Comparison of ENCODE assay signal across 17 mouse cellular contexts in genomic region chrX:10518510-10518909, GRCm38 (mm10). TPM values are rescaled to one million over a fixed set of nuclear protein-coding genes. Genes with fewer than 3 reads are reported as not detected.
DNase-seq lines count a peak whose midpoint lies in the region; ATAC-seq and TF ChIP-seq lines count a peak whose summit lies in the region.
"Had no signal": no experiment of that assay in that cellular context is flagged by ENCODE, and none has a peak within 500 bp of the region (broad histone marks: within the 10 kb centered on the region; RNA-seq: fewer than 3 reads in every experiment).

No protein-coding gene starts in this region.

- no peak overlapping the region for H3K4me3 ChIP-seq in forebrain, embryonic 14.5 days (ENCODE audit: low read depth, low read length)
- H3K4me3 ChIP-seq in forebrain, embryonic 11.5 days (ENCODE audit: low read depth, low read length), result no peak overlapping the region
- no peak overlapping the region for H3K4me3 ChIP-seq in heart, embryonic 16.5 days (ENCODE audit: low read length)
- H3K4me3 ChIP-seq in layer of hippocampus, adult 2 months, result no peak overlapping the region
- H3K4me3 ChIP-seq: embryonic facial prominence, embryonic 12.5 days; midbrain, embryonic 13.5 days had no signal

- ATAC-seq in forebrain, embryonic 14.5 days, result no peak
- no peak for ATAC-seq in forebrain, embryonic 11.5 days (replicated peaks; ENCODE audit: low FRiP score)
- ATAC-seq in heart, embryonic 16.5 days (replicated peaks; ENCODE audit: extremely low read depth, insufficient read depth, low FRiP score), result peak; percentile 55; the same call in 1 of the 2 replicates
- ATAC-seq: midbrain, embryonic 13.5 days had no signal

- no peak overlapping the region for H3K27ac ChIP-seq in forebrain, embryonic 14.5 days (ENCODE audit: low read depth, low read length)
- H3K27ac ChIP-seq in forebrain, embryonic 11.5 days (ENCODE audit: low read depth, low read length), result no peak overlapping the region
- peak overlapping the region; percentile 74 for H3K27ac ChIP-seq in heart, embryonic 16.5 days (ENCODE audit: low read length)
- peak overlapping the region; percentile 48; the same call in 1 of the 2 replicates for H3K27ac ChIP-seq in layer of hippocampus, adult 2 months
- H3K27ac ChIP-seq: embryonic facial prominence, embryonic 12.5 days; midbrain, embryonic 13.5 days; stomach, postnatal 0 days had no signal

- TF ChIP-seq CTCF in layer of hippocampus, adult 2 months (conservative IDR thresholded peaks at IDR 0.05), result no peak

- DNase-seq in forebrain, embryonic 14.5 days (ENCODE audit: low spot score), result peak; percentile 31
- DNase-seq in forebrain, embryonic 11.5 days (ENCODE audit: low spot score), result no peak
- no peak for DNase-seq in heart, postnatal 10 days
- DNase-seq in layer of hippocampus, adult 2 months (ENCODE audit: low spot score in 2 of 2), result no peak
- DNase-seq in layer of hippocampus, postnatal 10 days (ENCODE audit: low spot score in 2 of 2), result no peak
- DNase-seq in skeletal muscle tissue, adult 2 months (ENCODE audit: low read depth, low spot score), result peak; percentile 9
- DNase-seq in cerebellum, adult 9-10 months, result no peak
- DNase-seq: adrenal gland, adult 8-10 months; cerebellum, adult 8-10 months; gastrocnemius, postnatal 36 days; lung, adult 18-20 months; lung, postnatal 4 days; thymus, postnatal 25 days had no signal

- H3K4me2 ChIP-seq in forebrain, embryonic 14.5 days (ENCODE audit: low read length), result no peak overlapping the region
- H3K4me2 ChIP-seq in forebrain, embryonic 11.5 days (ENCODE audit: low read depth, low read length, severe bottlenecking), result no peak overlapping the region
- 0 out of 2 replicates have a peak overlapping the region, but pooled peaks have one; percentile 15 for H3K4me2 ChIP-seq in heart, embryonic 16.5 days (ENCODE audit: low read depth, low read length)
- H3K4me2 ChIP-seq: embryonic facial prominence, embryonic 12.5 days; midbrain, embryonic 13.5 days had no signal

- WGBS in forebrain, embryonic 14.5 days, result 43% methylated on average over 5 of the region's 5 CpGs
- WGBS in forebrain, embryonic 11.5 days, result 42% methylated on average over 5 of the region's 5 CpGs
- 27% methylated on average over 5 of the region's 5 CpGs for WGBS in heart, embryonic 16.5 days

- H3K9ac ChIP-seq in forebrain, embryonic 14.5 days (ENCODE audit: low read length), result no peak overlapping the region
- no peak overlapping the region for H3K9ac ChIP-seq in forebrain, embryonic 11.5 days (ENCODE audit: low read length)
- no peak overlapping the region for H3K9ac ChIP-seq in heart, embryonic 16.5 days (ENCODE audit: low read length)
- H3K9ac ChIP-seq: embryonic facial prominence, embryonic 12.5 days; midbrain, embryonic 13.5 days had no signal

- no peaks in the 10 kb centered on the region for H3K36me3 ChIP-seq in forebrain, embryonic 14.5 days (ENCODE audit: control insufficient read depth, insufficient read depth, low read length)
- H3K36me3 ChIP-seq in forebrain, embryonic 11.5 days (ENCODE audit: control insufficient read depth, insufficient read depth, low read length), result no peaks in the 10 kb centered on the region
- no peaks in the 10 kb centered on the region for H3K36me3 ChIP-seq in heart, embryonic 16.5 days (ENCODE audit: control insufficient read depth, insufficient read depth)
- H3K36me3 ChIP-seq: embryonic facial prominence, embryonic 12.5 days; midbrain, embryonic 13.5 days had no signal

- no peaks in the 10 kb centered on the region for H3K9me3 ChIP-seq in forebrain, embryonic 14.5 days (replicated peaks; ENCODE audit: control insufficient read depth, low read length)
- no peaks in the 10 kb centered on the region for H3K9me3 ChIP-seq in forebrain, embryonic 11.5 days (ENCODE audit: control insufficient read depth, low read length)
- H3K9me3 ChIP-seq in heart, embryonic 16.5 days (replicated peaks; ENCODE audit: control insufficient read depth, low read length), result no peaks in the 10 kb centered on the region
- H3K9me3 ChIP-seq: embryonic facial prominence, embryonic 12.5 days; midbrain, embryonic 13.5 days had no signal

- intact Hi-C loops in heart, postnatal 10 days (cut with DNase I), result no loop called here

- H3K27me3 ChIP-seq in forebrain, embryonic 14.5 days (replicated peaks; ENCODE audit: control insufficient read depth, insufficient read depth, low read length), result no peaks in the 10 kb centered on the region
- no peaks in the 10 kb centered on the region for H3K27me3 ChIP-seq in forebrain, embryonic 11.5 days (ENCODE audit: control insufficient read depth, insufficient read depth, low read length)
- H3K27me3 ChIP-seq in heart, embryonic 16.5 days (ENCODE audit: control insufficient read depth, insufficient read depth, low read length), result no peaks in the 10 kb centered on the region; the same call in 1 of the 2 replicates
- H3K27me3 ChIP-seq: embryonic facial prominence, embryonic 12.5 days; midbrain, embryonic 13.5 days had no signal

- H3K4me1 ChIP-seq in forebrain, embryonic 14.5 days (ENCODE audit: control insufficient read depth, insufficient read depth, low read length), result no peaks in the 10 kb centered on the region
- H3K4me1 ChIP-seq in forebrain, embryonic 11.5 days (replicated peaks; ENCODE audit: control insufficient read depth, insufficient read depth, low read length), result no peaks in the 10 kb centered on the region
- no peaks in the 10 kb centered on the region for H3K4me1 ChIP-seq in heart, embryonic 16.5 days (ENCODE audit: control insufficient read depth, insufficient read depth, low read length)
- H3K4me1 ChIP-seq: embryonic facial prominence, embryonic 12.5 days had no signal

RNA-seq across cellular contexts. Expression of gene Tspan7, which starts 33.6 kb away (rescaled TPM):
- polyA plus RNA-seq in forebrain, embryonic 14.5 days (2014; fragmentation: Nextera tagmentation; extraction: Ambion mirVana), result 277 and 328 TPM in 2 replicates
- 86.8 and 87.0 TPM in 2 replicates for polyA plus RNA-seq in forebrain, embryonic 11.5 days (2014; fragmentation: Nextera tagmentation; extraction: Ambion mirVana)
- 97.3 and 102 TPM in 2 replicates for polyA plus RNA-seq in heart, embryonic 16.5 days (2015; fragmentation: Nextera tagmentation; extraction: Ambion mirVana)
- total RNA-seq in heart, postnatal 10 days (2021), result 100 to 1,000 TPM; 132 to 134 TPM
- total RNA-seq in layer of hippocampus, adult 2 months (2021), result 1,000 to 10,000 TPM; 1,107 to 1,213 TPM
- 100 to 1,000 TPM; 880 to 946 TPM for total RNA-seq in layer of hippocampus, postnatal 10 days (2021)

Comparison
In these comparisons a context has a peak if more than half of its experiments do, and no peak if none do; other contexts are left out.
1. DNase-seq: peak in forebrain, embryonic 14.5 days (single experiment) and skeletal muscle tissue, adult 2 months (single experiment); none in forebrain, embryonic 11.5 days (single experiment), heart, postnatal 10 days (0 of 2), layer of hippocampus, adult 2 months (0 of 2), layer of hippocampus, postnatal 10 days (0 of 2) and cerebellum, adult 9-10 months (single experiment).
2. H3K27ac ChIP-seq: peak in heart, embryonic 16.5 days (single experiment) and layer of hippocampus, adult 2 months (single experiment); none in forebrain, embryonic 14.5 days (single experiment) and forebrain, embryonic 11.5 days (single experiment).
3. RNA of gene Tspan7, which starts 33.6 kb away (total RNA-seq): 1,107 to 1,213 TPM in layer of hippocampus, adult 2 months and 880 to 946 TPM in layer of hippocampus, postnatal 10 days; 132 to 134 TPM in heart, postnatal 10 days; every median in the first group is over 4 times any median in the second.